Mouse (Mus musculus) cortical plate, adult 2 months (tissue): ENCODE results near the gene Trpc5.

ENCODE experiments used
- CTCF ChIP-seq: fragments of 200-500 bp; IDR thresholded peaks from 2 replicates; pipeline ENCODE4 v1.5.1; 2011; ENCODE audit warnings: mild to moderate bottlenecking, control low read depth, low read length; ENCODE audit not compliant: insufficient read depth; ENCODE audit errors: extremely low read depth
- POLR2A ChIP-seq: fragments of 200-500 bp; IDR thresholded peaks from 2 replicates; pipeline ENCODE4 v1.6.1; 2011; ENCODE audit warnings: mild to moderate bottlenecking, low read length, control low read depth; ENCODE audit not compliant: insufficient read depth; ENCODE audit errors: extremely low read depth

- TF ChIP-seq CTCF (no peak), POLR2A (no peak)
These were observed 28.4 kb upstream of the Trpc5 start for GRCm38 (mm10) chrX:144716330-144716729.
